Mouse (Mus musculus) erythroblast, embryonic 14.5 days (primary cell): Measurements from ENCODE around the gene Bpifa1. TPM values are rescaled to one million over a fixed set of nuclear protein-coding genes. Genes with fewer than 3 reads are reported as not detected.
"Not testable (repeated sequence)": the region's sequence is repeated elsewhere in the genome, so short reads cannot be mapped to it uniquely, and the experiment has no call there.

Experiments
- H3K27me3 ChIP-seq: 2 replicates; pipeline ENCODE4 v1.6.1; 2012; ENCODE audit warnings: inconsistent platforms; ENCODE audit not compliant: control insufficient read depth
- H3K36me3 ChIP-seq: 2 replicates; pipeline ENCODE4 v1.6.1; 2012; ENCODE audit warnings: mild to moderate bottlenecking, inconsistent platforms; ENCODE audit not compliant: control insufficient read depth
- H3K4me1 ChIP-seq: 2 replicates; pipeline ENCODE4 v1.6.1; 2012; ENCODE audit warnings: inconsistent platforms; ENCODE audit not compliant: control insufficient read depth
- H3K4me3 ChIP-seq: replicated peaks from 2 replicates; pipeline ENCODE3; 2012; ENCODE audit warnings: moderate library complexity, mild to moderate bottlenecking, inconsistent platforms
- H3K9me3 ChIP-seq: 2 replicates; pipeline ENCODE4 v1.6.1; 2012; ENCODE audit warnings: low read length, inconsistent platforms, mixed read lengths; ENCODE audit not compliant: control insufficient read depth
- GATA1 ChIP-seq: IDR thresholded peaks from 2 replicates; pipeline ENCODE4 v1.6.1; 2012; ENCODE audit warnings: low read length, inconsistent platforms, mixed read lengths
- TAL1 ChIP-seq: IDR thresholded peaks from 3 replicates; pipeline ENCODE4 v1.6.1; 2012; ENCODE audit warnings: low read length, inconsistent platforms, mixed read lengths
- polyA plus RNA-seq: library from polyadenylated mRNA; stranded (reverse); fragments of >175 nt; gene quantifications from 2 replicates; pipeline ENCODE4 v1.2.3, GENCODE M21; 2012

The Bpifa1 gene
- polyA plus RNA-seq, 1 experiment: not detected

GRCm38 (mm10) chr2:154171621-154172020, 28.9 kb downstream of the Bpifa1 start:
- Histone ChIP-seq H3K9me3 (no peaks in the 10 kb centered on the region), H3K4me1 (no peaks in the 10 kb centered on the region), H3K4me3 (no peak overlapping the region), H3K36me3 (no peaks in the 10 kb centered on the region), H3K27me3 (no peaks in the 10 kb centered on the region)
- TF ChIP-seq TAL1 (no peak), GATA1 (no peak)

DNA sequence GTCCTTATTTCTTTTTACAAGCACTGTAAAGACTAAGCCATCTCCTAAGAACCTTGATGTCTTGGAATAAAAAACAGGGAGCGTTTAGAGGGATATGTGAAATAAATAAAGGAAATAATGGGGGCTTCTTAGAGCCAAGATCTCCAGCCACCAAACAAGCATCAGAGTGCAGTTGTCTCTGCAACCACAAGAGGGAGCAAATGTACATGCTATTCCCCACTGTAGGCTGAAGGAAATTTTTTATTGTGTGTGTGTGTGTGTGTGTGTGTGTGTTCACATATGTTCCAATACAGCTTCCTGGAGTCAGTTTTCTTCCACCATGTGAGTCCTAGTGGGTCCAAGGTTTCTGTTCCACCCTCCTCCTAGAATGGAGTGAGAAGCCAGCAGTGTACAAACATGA, 30.6 kb downstream of the Bpifa1 start:
- no peak for TF ChIP-seq GATA1
- no peak for TF ChIP-seq TAL1
- H3K4me1 ChIP-seq: no peaks in the 10 kb centered on the region
- no peak overlapping the region for H3K4me3 ChIP-seq
- H3K27me3 ChIP-seq: no peaks in the 10 kb centered on the region
- no peaks in the 10 kb centered on the region for H3K9me3 ChIP-seq
- no peaks in the 10 kb centered on the region for H3K36me3 ChIP-seq

GRCm38 (mm10) chr2:154181900-154182299, 39.2 kb downstream of the Bpifa1 start:
- not testable (repeated sequence) for H3K36me3 ChIP-seq, H3K4me1 ChIP-seq, H3K27me3 ChIP-seq, H3K9me3 ChIP-seq, H3K4me3 ChIP-seq

GRCm38 (mm10) chr2:154183061-154183460, 40.4 kb downstream of the Bpifa1 start:
- not testable (repeated sequence) for H3K4me1 ChIP-seq, H3K27me3 ChIP-seq, H3K9me3 ChIP-seq, H3K4me3 ChIP-seq, H3K36me3 ChIP-seq

GRCm38 (mm10) chr2:154185319-154185718, 42.6 kb downstream of the Bpifa1 start:
- TF ChIP-seq GATA1 (no peak), TAL1 (no peak)
- H3K27me3 ChIP-seq: no peaks in the 10 kb centered on the region
- no peaks in the 10 kb centered on the region for H3K36me3 ChIP-seq
- no peak overlapping the region for H3K4me3 ChIP-seq
- H3K9me3 ChIP-seq: no peaks in the 10 kb centered on the region
- no peaks in the 10 kb centered on the region for H3K4me1 ChIP-seq

DNA sequence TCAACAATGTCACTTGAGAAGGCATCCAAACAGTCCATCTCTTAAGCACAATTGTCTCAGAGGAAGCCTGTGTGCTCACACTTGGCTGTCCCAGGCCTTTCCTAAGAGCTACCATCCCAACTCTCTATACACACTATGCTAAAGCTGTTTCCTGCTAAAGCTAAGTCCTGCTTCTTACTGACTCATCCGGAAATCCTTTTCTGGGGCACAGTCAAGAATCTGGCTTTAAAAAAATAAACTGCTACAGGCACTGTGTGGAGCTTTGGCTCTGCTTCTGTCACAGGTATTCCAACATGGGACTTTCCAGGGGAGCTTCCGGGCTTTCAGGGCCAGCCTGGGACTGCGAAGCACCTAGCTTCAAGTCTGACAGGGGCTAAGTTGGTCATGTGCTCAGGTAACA, 43.1 kb downstream of the Bpifa1 start:
- H3K4me1 ChIP-seq: no peaks in the 10 kb centered on the region
- H3K9me3 ChIP-seq: no peaks in the 10 kb centered on the region
- H3K4me3 ChIP-seq: no peak overlapping the region
- H3K27me3 ChIP-seq: no peaks in the 10 kb centered on the region
- H3K36me3 ChIP-seq: no peaks in the 10 kb centered on the region
- no peak for TF ChIP-seq GATA1
- no peak for TF ChIP-seq TAL1

DNA sequence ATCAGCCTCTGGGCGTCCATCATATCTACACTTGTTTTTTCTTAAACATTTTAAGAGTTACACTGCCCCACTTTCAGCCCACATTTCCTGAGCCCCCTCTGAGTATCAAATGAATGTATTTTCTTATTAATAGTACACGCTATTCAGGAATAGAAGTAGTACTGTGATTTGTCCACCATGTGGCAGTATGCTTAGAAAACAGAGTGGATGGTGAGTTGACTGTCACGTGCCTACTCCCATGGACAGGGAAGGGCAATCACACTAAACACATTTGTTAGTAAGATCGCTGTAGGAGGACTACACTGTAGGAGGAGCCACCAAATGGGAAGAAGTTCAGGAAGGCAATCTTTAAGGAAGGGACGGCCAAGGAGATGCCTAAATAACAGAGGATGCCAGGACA, 44.8 kb downstream of the Bpifa1 start:
- TF ChIP-seq GATA1 (no peak), TAL1 (no peak)
- Histone ChIP-seq H3K4me1 (no peaks in the 10 kb centered on the region), H3K4me3 (no peak overlapping the region)

DNA sequence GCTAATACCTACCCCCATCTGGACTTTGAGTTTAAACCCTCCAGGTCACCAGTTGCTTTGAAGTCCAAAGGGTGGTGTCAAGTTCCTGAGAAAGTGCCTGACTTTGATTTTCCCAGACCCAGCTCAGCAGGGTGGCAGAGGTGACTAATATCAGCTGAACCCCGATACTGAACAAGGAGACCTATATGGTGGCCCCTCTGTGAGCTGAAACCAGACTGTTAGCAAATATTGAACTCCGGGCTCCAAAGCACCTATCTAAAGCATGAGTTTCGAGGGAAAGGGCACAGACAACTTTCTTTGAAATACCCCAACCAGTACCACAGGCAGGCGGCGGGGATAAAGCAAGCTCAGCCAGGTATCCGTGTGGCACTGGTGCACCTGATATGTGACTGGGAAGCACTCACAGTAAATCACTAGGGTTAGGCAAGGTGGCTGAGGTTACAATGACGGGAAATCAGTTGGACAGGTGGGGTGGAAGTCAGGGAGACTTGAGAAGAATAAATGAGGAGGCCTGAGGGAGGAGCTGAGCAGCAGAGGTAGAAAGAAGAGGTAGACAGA, 47.3 kb downstream of the Bpifa1 start:
- no peak for TF ChIP-seq TAL1
- no peak for TF ChIP-seq GATA1
- H3K27me3 ChIP-seq: no peaks in the 10 kb centered on the region
- no peaks in the 10 kb centered on the region for H3K9me3 ChIP-seq

More for the DNA sequence above, 44.8 kb downstream of the Bpifa1 start:
- H3K27me3 ChIP-seq: no peaks in the 10 kb centered on the region
- H3K36me3 ChIP-seq: no peaks in the 10 kb centered on the region
- no peaks in the 10 kb centered on the region for H3K9me3 ChIP-seq

DNA sequence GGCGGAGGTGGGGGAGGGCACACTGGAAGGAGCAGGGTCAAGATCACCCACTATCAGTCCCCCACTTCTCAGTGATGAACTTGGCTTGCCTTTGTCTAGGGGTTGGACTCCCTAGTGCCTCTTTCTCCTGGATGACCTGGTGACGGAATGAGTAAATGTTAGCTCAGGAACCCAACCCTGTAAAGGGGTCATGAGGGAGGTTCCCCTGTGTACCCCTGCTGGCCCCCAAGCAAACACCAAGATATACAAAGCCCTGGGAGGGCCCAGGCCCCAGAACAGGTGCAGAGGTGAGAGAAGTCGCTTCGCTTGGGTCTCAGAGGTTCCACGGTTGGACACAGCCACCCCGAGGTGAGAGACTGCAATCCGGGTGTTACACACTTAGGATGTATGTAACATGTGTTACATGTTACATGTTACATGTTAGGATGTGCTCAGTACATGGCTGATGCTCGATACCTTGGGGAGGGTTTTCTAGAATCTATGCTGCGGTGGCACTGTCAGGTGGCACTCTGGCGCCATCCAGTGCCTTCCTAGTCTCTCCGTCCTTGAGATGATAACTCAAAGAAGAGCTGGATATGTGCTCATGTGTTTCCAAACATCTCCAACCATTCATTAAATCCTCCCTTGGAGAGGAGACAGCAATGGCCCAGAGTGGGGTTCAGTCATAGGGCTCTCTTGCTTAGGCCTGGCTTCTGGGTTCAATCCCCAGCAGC, 48.0 kb downstream of the Bpifa1 start, which contains the start of gene Bpifb1:
Gene Bpifb1, plus strand, starts transcription at position 273 of the 713 bp plus-strand sequence.
- Histone ChIP-seq H3K27me3 (no peaks in the 10 kb centered on the region), H3K4me1 (no peaks in the 10 kb centered on the region), H3K36me3 (no peaks in the 10 kb centered on the region), H3K4me3 (no peak within 1 kb of the TSS), H3K9me3 (no peaks in the 10 kb centered on the region)
- TF ChIP-seq GATA1: no peak
- no peak for TF ChIP-seq TAL1

More for the DNA sequence above, 47.3 kb downstream of the Bpifa1 start:
- Histone ChIP-seq H3K4me1 (no peaks in the 10 kb centered on the region), H3K4me3 (no peak overlapping the region), H3K36me3 (no peaks in the 10 kb centered on the region)

DNA sequence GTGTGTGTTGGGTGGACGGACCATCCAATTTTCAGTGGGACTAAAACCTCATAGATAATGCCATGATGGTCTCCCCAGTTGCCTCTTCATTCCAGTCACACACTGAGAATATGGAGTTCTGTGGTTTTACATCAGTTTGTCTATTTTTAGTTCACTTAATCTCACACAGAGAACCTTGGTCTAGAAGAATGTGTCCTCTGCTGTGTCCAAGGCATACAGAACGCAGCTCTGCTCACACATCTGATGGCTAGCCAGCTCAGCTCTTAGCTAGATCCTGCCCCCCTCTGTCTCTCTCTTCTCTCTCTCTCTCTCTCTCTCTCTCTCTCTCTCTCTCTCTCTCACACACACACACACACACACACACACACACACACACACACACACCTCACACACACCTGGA, 49.5 kb downstream of the Bpifa1 start:
- H3K4me1 ChIP-seq: no peaks in the 10 kb centered on the region
- TF ChIP-seq GATA1 (no peak), TAL1 (no peak)
- H3K9me3 ChIP-seq: no peaks in the 10 kb centered on the region
- H3K4me3 ChIP-seq: no peak overlapping the region
- H3K36me3 ChIP-seq: no peaks in the 10 kb centered on the region
- H3K27me3 ChIP-seq: no peaks in the 10 kb centered on the region
